Mouse (Mus musculus) midbrain, embryonic 16.5 days (tissue): ENCODE measurements around the gene Dnm3. TPM values are rescaled to one million over a fixed set of nuclear protein-coding genes. Genes with fewer than 3 reads are reported as not detected.

Experiments
- ATAC-seq: fragments of 200-750 bp; cut with Nextera tagmentation; 2 replicates; pipeline ENCODE4 v1.8.0; 2017; ENCODE audit warnings: moderate TSS enrichment
- H3K27ac ChIP-seq: fragments of 300-500 bp; sonication (generic); 2 replicates; pipeline ENCODE4 v1.5.1; 2014; ENCODE audit warnings: mild to moderate bottlenecking, low read length, mixed read lengths
- H3K27me3 ChIP-seq: fragments of 300-500 bp; sonication (generic); 2 replicates; pipeline ENCODE4 v1.6.1; 2014; ENCODE audit warnings: low read depth, low read length, mixed read lengths; ENCODE audit not compliant: control insufficient read depth, insufficient read depth
- H3K36me3 ChIP-seq: fragments of 300-500 bp; sonication (generic); 2 replicates; pipeline ENCODE4 v1.6.1; 2014; ENCODE audit warnings: mild to moderate bottlenecking, low read length, moderate library complexity, mixed read lengths; ENCODE audit not compliant: control insufficient read depth, insufficient read depth
- H3K4me1 ChIP-seq: fragments of 300-500 bp; sonication (generic); 2 replicates; pipeline ENCODE4 v1.6.1; 2014; ENCODE audit warnings: mild to moderate bottlenecking, low read length, mixed read lengths; ENCODE audit not compliant: control insufficient read depth, insufficient read depth
- H3K4me2 ChIP-seq: fragments of 300-500 bp; sonication (generic); 2 replicates; pipeline ENCODE4 v1.6.1; 2014; ENCODE audit warnings: mild to moderate bottlenecking, low read length, mixed read lengths
- H3K4me3 ChIP-seq: fragments of 300-500 bp; sonication (generic); 2 replicates; pipeline ENCODE4 v1.5.1; 2014; ENCODE audit warnings: low read depth, mild to moderate bottlenecking, low read length, moderate library complexity, mixed read lengths
- H3K9ac ChIP-seq: fragments of 300-500 bp; sonication (generic); 2 replicates; pipeline ENCODE4 v1.6.1; 2014; ENCODE audit warnings: low read depth, low read length, mixed read lengths
- H3K9me3 ChIP-seq: fragments of 300-500 bp; sonication (generic); replicated peaks from 2 replicates; pipeline ENCODE4 v1.6.1; 2014; ENCODE audit warnings: mild to moderate bottlenecking, low read length, mixed read lengths; ENCODE audit not compliant: control insufficient read depth, poor library complexity, severe bottlenecking
- WGBS: fragments of 180-500 bp; shearing (Covaris S2); extraction: QIAGEN DNeasy Blood & Tissue Kit; methylation state at CpG from one replicate; pipeline ENCODE4 v1.1.7; 2014; 5-methylcytosine and 5-hydroxymethylcytosine counted together
- polyA plus RNA-seq: library from polyadenylated mRNA; unstranded; fragments of >200 nt; fragmentation: Nextera tagmentation; extraction: Ambion mirVana; gene quantifications from 2 replicates; pipeline ENCODE4 v1.2.1, GENCODE M21; 2015

Gene Dnm3
- polyA plus RNA-seq, 1 experiment from 2014 or later = 69.4 TPM

DNA sequence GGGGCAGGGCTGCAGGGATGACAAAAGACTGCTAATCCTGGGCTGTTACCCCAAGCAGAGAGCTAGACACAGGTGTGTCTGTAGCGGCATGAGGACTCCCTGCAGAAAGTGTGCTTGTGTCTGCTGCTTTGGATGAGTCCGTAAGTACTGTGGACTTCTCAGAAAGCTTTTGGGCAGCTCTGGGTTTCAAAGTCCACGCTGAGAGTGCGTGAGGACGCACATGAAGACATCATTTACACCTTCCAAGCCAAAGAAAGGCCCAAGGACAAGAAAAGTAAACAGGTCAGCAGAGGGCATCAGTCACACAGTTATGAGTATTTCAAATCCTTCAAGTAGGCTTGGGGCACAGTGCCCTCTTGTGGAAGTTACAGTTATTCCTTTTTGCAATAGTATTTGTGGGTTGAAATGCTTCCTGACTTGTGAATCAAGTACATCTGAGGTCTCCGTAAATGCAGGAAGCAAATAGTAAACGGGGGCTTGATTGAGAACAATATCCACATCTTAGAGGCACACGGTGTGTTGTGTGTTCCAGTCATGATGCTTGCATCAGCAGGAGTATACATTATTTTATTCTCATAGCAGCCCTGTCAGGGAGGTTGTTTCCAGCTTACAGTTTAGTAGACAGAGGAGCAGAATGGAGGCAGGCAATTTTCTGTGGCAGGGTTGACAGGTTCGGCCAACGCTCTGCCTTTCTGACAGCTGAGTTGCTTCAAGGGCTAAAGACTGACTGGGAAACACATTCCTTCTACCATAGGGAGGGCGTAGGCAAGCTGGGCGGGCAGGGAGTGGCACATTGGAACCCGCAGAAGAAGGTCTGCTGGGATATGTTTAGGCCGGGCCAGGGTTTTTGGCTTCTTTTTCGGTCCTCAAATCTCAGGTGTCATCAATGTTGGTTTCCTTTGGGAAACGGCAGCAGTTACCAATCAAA lies 501.3 kb downstream of the Dnm3 start:
- Histone ChIP-seq H3K27me3 (no peaks in the 10 kb centered on the region), H3K4me2 (no peak overlapping the region)

GRCm38 (mm10) chr1:161972233-161972632 lies 505.6 kb downstream of the Dnm3 start:
- 95% methylated on average over 8 of the region's 8 CpGs for WGBS
- H3K9ac ChIP-seq = no peak overlapping the region

More for the DNA sequence above, 501.3 kb downstream of the Dnm3 start:
- Histone ChIP-seq H3K27ac (no peak overlapping the region), H3K9ac (no peak overlapping the region), H3K36me3 (no peaks in the 10 kb centered on the region), H3K4me1 (no peaks in the 10 kb centered on the region), H3K4me3 (no peak overlapping the region), H3K9me3 (no peaks in the 10 kb centered on the region)
- WGBS = 50% methylated on average over 16 of the region's 16 CpGs
- peak; percentile 84 for ATAC-seq

GRCm38 (mm10) chr1:161970874-161971273 lies 507.0 kb downstream of the Dnm3 start:
- WGBS = 97% methylated on average over 9 of the region's 9 CpGs
- no peaks in the 10 kb centered on the region for H3K9me3 ChIP-seq

More at GRCm38 (mm10) chr1:161972233-161972632, 505.6 kb downstream of the Dnm3 start:
- no peaks in the 10 kb centered on the region for H3K9me3 ChIP-seq
- no peaks in the 10 kb centered on the region for H3K27me3 ChIP-seq
- no peak for ATAC-seq
- no peak overlapping the region for H3K4me3 ChIP-seq
- H3K36me3 ChIP-seq = no peaks in the 10 kb centered on the region
- H3K27ac ChIP-seq = no peak overlapping the region
- peaks cover 12% of the 10 kb centered on the region for H3K4me1 ChIP-seq
- H3K4me2 ChIP-seq = no peak overlapping the region

DNA sequence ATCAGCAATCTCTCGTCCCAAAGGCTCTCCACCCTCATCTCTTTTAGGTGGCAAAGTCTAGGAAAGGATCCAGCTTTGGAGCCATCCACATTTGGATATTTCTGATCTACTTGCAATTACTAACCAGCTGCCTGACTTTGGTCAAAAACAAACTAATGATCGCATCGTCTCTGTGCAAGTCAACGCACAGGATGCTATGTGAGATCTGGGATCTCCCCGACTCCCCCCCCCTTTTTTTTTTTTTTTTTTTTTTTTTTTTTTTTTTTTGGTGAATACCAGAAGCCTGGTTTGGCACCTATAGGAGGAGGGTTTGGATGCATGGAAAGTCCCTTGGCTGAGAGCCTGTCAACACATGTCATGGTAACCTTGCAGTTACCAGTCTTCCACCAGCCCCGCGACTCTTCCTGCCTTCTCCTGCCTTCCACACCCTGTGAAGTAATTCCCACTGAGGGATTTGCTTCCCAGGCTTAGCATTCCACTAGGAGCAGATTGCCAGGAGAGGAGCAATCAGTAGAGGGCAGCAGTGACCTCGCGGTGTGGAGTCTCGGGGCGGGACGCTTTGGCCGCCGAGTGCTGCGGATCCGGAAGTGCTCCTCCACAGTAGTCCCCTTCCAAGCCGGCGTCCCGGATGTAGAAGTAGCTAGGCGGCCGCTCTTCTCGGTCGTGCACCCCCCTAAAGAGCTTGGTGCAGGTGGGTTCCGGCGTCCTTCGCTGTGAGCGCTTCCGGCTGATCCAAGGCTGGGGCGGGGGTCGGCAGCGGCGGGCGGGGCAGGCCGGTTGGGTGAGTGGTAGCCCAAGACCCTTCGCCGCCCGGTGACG lies 509.0 kb downstream of the Dnm3 start, which contains the start of gene Pigc:
TSS of gene Pigc (plus strand) at position 598 of the 819 bp plus-strand sequence.
- ATAC-seq = peak; percentile 100
- no peaks in the 10 kb centered on the region for H3K36me3 ChIP-seq
- H3K27ac ChIP-seq = peak within 1 kb of the TSS; percentile 82
- H3K9ac ChIP-seq = peak within 1 kb of the TSS; percentile 85
- H3K4me1 ChIP-seq = peaks cover 12% of the 10 kb centered on the region
- no peaks in the 10 kb centered on the region for H3K27me3 ChIP-seq
- peak within 1 kb of the TSS; percentile 66 for H3K4me3 ChIP-seq
- peak within 1 kb of the TSS; percentile 71 for H3K4me2 ChIP-seq
- WGBS = 4% methylated on average over 38 of the region's 38 CpGs
- H3K9me3 ChIP-seq = no peaks in the 10 kb centered on the region

More at GRCm38 (mm10) chr1:161970874-161971273, 507.0 kb downstream of the Dnm3 start:
- no peak overlapping the region for H3K27ac ChIP-seq
- H3K9ac ChIP-seq = no peak overlapping the region
- no peaks in the 10 kb centered on the region for H3K27me3 ChIP-seq
- H3K36me3 ChIP-seq = no peaks in the 10 kb centered on the region
- no peak for ATAC-seq
- H3K4me3 ChIP-seq = no peak overlapping the region
- peaks cover 12% of the 10 kb centered on the region for H3K4me1 ChIP-seq
- H3K4me2 ChIP-seq = no peak overlapping the region

- H3K4me2 ChIP-seq = no peak overlapping the region
- no peak overlapping the region for H3K27ac ChIP-seq
- peaks cover 12% of the 10 kb centered on the region for H3K4me1 ChIP-seq
- H3K9me3 ChIP-seq = no peaks in the 10 kb centered on the region
- 87% methylated on average over 2 of the region's 2 CpGs for WGBS
- no peaks in the 10 kb centered on the region for H3K27me3 ChIP-seq
- ATAC-seq = no peak
- H3K36me3 ChIP-seq = no peaks in the 10 kb centered on the region
- H3K4me3 ChIP-seq = no peak overlapping the region
- H3K9ac ChIP-seq = no peak overlapping the region
Observed at GRCm38 (mm10) chr1:161967936-161968335, 509.9 kb downstream of the Dnm3 start.

DNA sequence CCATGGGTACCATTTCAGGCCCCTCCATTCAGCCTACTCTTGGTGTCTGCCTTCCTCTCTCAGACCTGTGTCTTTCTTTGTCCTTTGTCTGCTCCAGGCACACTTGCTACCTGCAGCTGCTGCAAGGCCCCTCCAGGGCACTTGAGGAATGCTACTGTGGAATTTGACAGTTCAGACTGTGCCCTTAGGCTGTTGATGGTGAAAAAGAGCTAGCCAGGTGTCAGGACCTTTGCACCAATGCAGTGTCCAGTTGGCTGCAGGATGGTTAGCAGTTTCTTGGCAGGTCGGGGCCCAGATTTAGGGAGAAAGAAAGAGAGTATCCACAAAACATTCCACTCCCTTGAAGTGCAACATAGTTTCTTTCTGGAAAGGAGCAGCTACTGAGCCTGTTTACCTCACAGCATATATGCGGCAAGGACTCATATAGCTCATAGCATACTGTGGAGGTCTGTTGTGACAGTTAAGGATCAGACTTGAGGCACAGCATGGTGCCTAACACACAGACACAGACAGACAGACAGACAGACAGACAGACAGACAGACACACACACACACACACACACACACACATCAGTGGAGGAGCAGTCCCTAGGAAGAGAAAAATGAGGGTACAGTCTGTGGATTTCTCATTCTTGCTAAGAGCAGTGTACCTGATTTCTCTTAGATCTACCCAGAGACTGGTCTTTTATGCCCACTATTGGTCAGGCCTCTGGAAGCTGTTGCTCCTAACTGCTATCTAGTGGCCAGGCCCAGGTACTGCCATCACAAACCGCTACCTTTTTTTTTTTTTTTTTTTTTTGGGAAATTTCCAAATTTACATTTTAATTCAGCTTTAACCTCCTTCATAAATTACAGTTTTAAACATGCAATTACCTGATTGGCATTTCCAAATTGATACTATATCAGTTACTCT lies 515.1 kb downstream of the Dnm3 start:
- Histone ChIP-seq H3K4me1 (no peaks in the 10 kb centered on the region), H3K4me3 (no peak overlapping the region), H3K9ac (no peak overlapping the region), H3K36me3 (no peaks in the 10 kb centered on the region), H3K4me2 (no peak overlapping the region), H3K27ac (no peak overlapping the region), H3K27me3 (no peaks in the 10 kb centered on the region), H3K9me3 (no peaks in the 10 kb centered on the region)
- peak; percentile 88 for ATAC-seq
- 47% methylated on average over 3 of the region's 3 CpGs for WGBS

DNA sequence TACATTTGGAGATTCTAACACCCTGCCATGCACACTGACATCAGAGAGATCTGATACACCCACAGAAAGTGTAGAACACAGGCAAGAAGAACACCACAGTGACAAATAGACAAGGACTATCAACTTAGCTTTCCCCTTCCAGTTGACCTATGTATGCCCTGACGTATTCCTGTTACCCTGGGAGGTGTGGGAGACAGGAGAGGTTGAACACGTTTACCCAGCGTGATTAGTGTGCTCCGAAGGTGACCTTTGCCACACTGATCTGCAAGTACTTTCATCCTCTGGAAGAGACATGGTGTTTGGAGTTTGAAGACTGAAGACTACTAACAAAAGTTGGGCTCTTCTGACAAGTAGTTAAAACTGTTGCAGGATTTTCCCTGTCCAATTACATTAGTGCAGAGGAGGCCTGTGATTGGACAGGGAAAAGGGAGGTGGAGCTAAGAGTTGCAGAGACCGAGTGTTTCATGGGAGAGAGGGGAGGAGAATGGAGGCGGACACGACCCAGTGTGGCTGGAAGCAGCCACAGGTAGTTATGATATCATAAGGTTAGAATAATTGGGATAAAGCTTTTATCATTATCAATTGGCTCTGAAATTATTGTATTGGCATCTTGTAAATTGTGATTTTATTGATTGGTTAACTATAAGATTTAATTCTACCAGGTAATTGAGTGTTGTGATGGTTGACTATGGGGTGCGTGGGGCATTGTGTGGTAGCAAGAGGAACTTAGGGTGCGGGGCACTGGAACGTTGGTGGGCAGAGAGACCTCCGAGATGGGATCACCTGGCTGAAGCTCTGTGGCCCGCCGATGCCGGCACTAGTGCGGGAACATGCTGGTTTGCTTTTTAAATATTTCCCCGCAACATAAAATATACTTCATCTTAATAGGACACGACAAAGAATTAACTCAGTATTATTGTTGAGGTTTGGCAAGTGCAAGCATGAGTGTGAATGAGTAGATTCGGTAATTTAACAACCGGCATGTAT lies 519.6 kb downstream of the Dnm3 start:
- H3K4me2 ChIP-seq = no peak overlapping the region
- H3K9ac ChIP-seq = no peak overlapping the region
- no peaks in the 10 kb centered on the region for H3K9me3 ChIP-seq
- no peaks in the 10 kb centered on the region for H3K36me3 ChIP-seq
- no peaks in the 10 kb centered on the region for H3K27me3 ChIP-seq
- 83% methylated on average over 19 of the region's 19 CpGs for WGBS
- ATAC-seq = no peak
- no peak overlapping the region for H3K4me3 ChIP-seq
- H3K4me1 ChIP-seq = no peaks in the 10 kb centered on the region
- H3K27ac ChIP-seq = no peak overlapping the region
